Mouse (Mus musculus): ENCODE data around the gene 9430097D07Rik.

The 9430097D07Rik gene

GRCm38 (mm10) chr2:32575586-32576160, at the start of gene 9430097D07Rik:
Gene 9430097D07Rik (minus strand): TSS chr2:32575684.
- DNase-seq (ENCODE audit: low read depth, low spot score), result no peak

DNA sequence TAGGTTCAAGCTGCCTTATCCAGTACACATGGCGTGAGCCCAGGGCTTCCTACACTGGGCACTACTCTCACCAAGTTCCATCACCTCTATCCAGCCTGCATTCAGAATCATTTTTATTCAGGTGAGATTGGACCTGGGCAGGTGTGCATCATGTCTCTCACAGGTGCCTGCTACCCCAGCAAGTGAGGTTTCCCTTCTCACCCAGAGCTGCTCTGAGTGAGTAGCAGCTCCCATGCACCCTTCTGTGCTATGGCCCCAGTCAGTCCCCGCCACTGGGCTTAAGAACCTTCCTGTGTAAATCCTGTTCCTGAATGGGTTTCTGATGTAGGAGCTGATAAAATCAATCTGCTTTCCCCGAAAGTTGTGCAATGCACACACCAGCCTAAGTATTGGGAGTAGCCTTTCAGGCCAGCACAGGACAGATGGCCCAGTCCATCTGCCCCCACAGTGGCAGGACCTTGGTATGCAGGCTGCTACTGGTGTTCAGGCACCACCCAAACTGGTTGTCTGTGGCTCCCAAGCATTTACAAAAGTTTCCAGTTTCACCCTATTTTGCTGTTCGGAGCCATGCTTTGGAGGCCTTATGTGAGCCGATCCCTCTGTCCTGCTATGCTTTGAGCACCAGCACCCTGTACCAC, 48.7 kb upstream of the 9430097D07Rik start:
- no peak for DNase-seq (ENCODE audit: low read depth, low spot score)

DNA sequence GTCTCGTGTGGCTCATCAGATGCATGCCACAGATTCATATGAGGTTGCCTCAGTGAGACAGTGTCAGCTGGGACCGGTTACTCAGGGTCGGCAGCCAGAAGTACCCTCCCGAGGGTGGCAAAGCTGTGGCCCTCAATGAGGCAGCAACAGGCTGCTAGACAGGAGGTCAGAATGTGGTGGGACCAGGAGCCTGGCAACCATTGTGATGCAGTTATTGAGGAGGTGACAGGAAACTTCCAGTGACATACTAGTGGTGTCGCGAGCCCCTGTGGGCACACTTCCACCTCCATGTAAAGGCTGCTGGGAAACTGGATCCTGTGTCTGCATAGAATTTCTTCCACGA, 46.0 kb upstream of the 9430097D07Rik start, which contains the start of gene Ak1:
Gene Ak1, plus strand, starts transcription at position 242 of the 343 bp plus-strand sequence.
- DNase-seq (ENCODE audit: low read depth, low spot score), result no peak

DNA sequence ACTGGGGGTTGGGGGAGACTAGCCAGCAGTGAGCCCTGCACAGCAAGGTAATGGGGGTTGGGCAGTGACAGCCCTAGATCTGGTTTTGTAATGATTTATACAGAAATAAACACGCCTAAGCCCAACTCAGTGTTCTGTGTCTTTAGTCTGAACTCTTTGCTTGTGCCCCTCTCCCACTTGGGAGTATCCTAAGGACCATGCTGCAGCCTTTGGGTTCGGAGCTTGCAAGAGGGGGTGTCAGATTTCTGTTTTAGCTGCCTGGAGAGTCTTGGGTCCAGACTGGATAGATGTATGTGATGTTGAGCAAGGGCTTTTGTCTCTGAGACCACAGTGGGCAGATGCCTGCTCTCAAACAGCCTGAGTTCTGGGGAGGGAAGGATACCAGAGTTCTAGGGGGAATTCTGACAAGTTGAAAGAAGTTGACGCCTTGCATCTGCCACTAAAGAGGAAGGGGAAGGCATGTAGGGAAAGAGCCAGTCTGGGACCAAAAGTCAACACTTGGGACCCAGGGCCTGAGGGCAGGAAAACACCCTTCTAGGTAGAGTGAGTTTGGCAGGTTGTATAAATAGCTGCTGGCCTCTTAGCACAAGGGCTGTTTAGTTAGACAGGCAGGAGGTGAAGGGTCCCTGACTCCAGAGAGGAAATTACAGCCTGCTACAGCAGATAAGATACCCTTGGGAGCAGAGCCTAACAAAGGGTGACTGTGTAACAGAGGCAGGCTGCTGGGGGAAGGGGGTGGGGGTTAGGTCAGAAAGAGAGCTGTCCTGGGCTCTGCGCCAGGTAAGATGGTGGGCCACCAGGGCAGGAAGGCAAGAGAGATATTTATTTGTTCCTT, 45.4 kb upstream of the 9430097D07Rik start:
- DNase-seq (ENCODE audit: low read depth, low spot score), result no peak

GRCm38 (mm10) chr2:32618051-32618450, 42.6 kb upstream of the 9430097D07Rik start:
- DNase-seq (ENCODE audit: low read depth, low spot score), result no peak

- peak; percentile 48 for DNase-seq (ENCODE audit: low read depth, low spot score)
Observed at GRCm38 (mm10) chr2:32617601-32618000, 42.1 kb upstream of the 9430097D07Rik start.

GRCm38 (mm10) chr2:32617109-32617508, 41.6 kb upstream of the 9430097D07Rik start:
- no peak for DNase-seq (ENCODE audit: low read depth, low spot score)

DNA sequence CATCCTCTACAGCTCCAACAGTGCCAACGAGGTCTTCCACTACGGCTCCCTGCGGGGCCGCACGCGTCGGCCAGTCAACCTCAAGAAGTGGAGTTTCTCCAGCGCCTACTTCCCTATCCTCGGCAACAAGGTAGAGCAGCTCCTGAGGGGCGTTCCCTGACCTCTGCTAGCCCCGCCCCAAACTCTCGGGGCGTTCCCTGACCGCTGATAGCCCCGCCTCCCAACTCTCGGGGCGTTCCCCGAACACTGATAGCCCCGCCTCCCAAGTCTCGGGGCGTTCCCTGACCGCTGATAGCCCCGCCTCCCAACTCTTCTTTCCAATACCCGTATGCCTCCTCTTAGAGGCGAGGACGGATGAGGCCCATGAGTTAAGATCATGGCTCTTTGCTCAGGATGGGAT, 36.8 kb upstream of the 9430097D07Rik start:
- no peak for DNase-seq (ENCODE audit: low read depth, low spot score)

GRCm38 (mm10) chr2:32610610-32611229, 35.2 kb upstream of the 9430097D07Rik start:
- peak; percentile 52 for DNase-seq (ENCODE audit: low read depth, low spot score)

DNA sequence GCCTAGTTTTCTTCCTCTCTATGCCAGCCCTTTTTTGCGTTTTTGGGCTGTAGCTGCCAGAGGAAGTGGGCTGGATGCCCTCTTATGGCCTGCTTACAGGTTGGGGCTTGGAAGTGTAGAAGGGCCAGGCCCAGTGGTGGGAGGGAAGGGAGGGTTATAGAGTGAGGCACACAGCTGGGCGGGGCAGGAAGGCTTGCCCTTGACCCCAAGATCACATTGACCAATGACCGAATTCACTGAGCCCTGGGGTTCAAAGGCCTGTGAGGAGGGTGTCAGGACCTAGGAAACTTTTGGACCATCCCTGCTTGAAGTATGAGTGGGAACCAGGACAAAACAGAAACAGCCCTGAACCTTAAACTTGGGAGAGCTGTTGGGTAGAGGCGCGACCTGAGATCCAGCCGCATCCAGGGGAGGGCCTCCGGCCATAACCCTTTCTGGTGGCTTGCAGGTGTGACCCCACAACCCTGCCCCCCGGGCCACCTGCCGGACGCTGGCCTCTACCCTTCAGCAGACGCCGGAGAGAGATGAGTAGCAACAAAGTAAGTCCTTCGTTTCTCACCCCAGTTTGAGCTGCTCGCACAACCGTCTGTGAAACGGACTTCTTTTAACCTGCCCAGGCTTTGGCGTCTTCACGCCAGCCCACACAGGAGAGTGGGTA, 33.4 kb upstream of the 9430097D07Rik start:
- no peak for DNase-seq (ENCODE audit: low read depth, low spot score)

DNA sequence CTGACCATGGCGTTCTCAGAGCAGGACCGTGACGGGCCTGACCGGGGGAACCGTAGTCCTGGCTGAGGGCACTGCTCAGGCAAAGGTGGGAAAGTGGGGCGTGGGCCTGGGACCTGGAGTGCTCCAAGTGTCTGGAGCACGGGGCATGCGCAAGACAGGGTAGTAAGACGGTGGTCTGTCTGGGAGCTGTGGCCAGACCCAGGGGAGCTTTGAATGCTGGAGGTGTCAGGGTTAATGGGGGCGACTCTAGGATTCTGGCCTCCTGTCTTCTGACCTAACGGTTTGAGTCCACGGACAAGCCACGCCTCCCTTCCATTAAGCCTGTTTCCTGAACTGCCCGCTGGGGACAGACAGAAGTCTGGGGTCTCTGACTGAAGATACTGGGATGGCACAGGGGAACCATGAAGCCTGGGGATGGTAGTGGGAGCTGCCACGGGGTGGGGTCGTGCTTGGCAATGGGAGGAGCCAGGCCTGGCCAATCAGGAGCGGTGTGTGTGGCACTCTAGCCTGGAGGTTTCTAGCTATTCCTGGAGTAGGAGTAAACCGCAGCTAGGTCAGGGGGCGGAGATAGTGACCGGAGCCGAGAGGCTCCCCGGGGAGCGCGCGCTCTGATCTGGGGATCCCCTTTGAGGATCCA, 32.8 kb upstream of the 9430097D07Rik start:
- DNase-seq (ENCODE audit: low read depth, low spot score), result peak; percentile 87

- peak; percentile 83 for DNase-seq (ENCODE audit: low read depth, low spot score)
Observed at GRCm38 (mm10) chr2:32607262-32607947, 31.9 kb upstream of the 9430097D07Rik start.

GRCm38 (mm10) chr2:32606161-32607142, 31.0 kb upstream of the 9430097D07Rik start:
- DNase-seq (ENCODE audit: low read depth, low spot score), result peak; percentile 92

DNA sequence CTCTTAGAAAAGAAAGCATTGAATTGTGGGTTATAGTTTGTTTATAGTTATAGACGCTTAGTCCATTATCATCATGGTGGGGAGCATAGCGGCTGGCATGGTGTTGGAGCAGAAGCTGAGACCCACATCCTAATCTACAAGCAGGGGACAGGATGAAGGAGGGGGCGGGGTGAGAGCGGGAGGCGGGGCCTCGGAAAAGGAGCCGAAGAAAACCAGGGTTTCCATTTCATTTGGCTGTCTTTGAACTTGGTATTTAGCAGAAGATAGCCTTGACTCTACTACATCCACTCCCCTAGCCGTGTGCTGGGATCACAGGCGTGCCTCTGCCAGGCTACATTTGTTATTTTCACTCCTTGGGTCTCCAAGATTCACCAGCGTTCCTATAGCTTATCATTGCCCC, 29.1 kb upstream of the 9430097D07Rik start:
- no peak for DNase-seq (ENCODE audit: low read depth, low spot score)

DNA sequence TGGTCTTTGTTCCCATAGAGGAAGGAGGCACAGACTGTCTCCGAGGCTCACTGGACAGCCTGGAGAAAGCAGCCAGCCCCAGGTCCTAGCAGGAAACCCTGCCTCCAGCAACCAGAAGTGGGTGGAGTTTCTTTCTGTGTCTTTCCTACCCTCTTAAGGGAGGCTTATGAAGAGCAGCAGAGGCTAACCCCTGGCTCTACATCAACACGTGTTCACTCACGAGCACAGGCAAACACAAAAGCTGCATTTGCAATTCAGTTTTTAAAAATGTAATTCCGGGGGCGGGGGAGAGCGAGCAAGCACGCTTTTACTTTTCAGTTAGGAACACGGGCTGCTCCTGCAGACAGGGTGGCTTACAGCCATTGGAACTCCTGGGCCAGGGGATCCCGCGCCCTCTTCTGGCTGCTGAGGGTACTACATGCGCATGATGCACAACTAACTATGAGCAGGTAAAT, 27.1 kb upstream of the 9430097D07Rik start:
- peak; percentile 92 for DNase-seq (ENCODE audit: low read depth, low spot score)

- DNase-seq (ENCODE audit: low read depth, low spot score), result peak; percentile 83
Observed at GRCm38 (mm10) chr2:32601417-32602065, 26.1 kb upstream of the 9430097D07Rik start.

GRCm38 (mm10) chr2:32599409-32599808, 23.9 kb upstream of the 9430097D07Rik start, which contains the start of gene St6galnac6:
Gene St6galnac6 (plus strand): TSS chr2:32599709.
- no peak for DNase-seq (ENCODE audit: low read depth, low spot score)

DNA sequence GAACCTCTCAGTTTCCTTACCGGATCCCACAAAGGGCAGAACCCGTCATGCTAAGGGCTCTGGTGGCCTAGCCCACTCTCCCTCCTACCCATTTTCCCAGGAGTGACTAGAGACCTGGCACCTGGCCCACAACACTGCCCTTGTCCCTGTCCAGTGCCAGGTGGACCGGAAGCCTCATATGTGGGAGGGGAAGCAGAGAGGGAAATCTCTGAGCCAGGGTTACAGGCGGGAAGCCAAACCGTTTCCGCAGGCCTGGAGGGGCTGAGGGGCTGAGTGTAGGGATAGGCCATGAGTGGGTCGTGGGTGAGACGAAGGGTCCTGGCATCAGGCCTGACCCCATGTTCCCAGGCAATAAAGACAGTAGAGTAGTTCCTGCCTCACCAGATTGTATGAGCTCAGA, 23.0 kb upstream of the 9430097D07Rik start:
- no peak for DNase-seq (ENCODE audit: low read depth, low spot score)

GRCm38 (mm10) chr2:32597699-32598098, 22.2 kb upstream of the 9430097D07Rik start:
- DNase-seq (ENCODE audit: low read depth, low spot score), result no peak
